Comparison of ENCODE assay signal across 8 mouse cellular contexts in genomic region chr8:3330662-3331061, GRCm38 (mm10). TPM values are rescaled to one million over a fixed set of nuclear protein-coding genes. Genes with fewer than 3 reads are reported as not detected.
DNase-seq lines count a peak whose midpoint lies in the region; ATAC-seq and TF ChIP-seq lines count a peak whose summit lies in the region.

No protein-coding gene starts in this region.

- no peak for TF ChIP-seq EP300 in liver, embryonic 14.5 days (IDR thresholded peaks at IDR 0.05; ENCODE audit: low read depth)

- H3K4me3 ChIP-seq in gastrocnemius, adult 2 months, result no peak overlapping the region
- no peak overlapping the region for H3K4me3 ChIP-seq in hindbrain, embryonic 16.5 days (ENCODE audit: low read length)
- H3K4me3 ChIP-seq in liver, embryonic 14.5 days (ENCODE audit: insufficient read depth in 1 of 2, low read depth in 2 of 2, low read length in 2 of 2), result no peak overlapping the region

- peak; percentile 60; the same call in 1 of the 2 replicates for ATAC-seq in hindbrain, embryonic 16.5 days
- ATAC-seq in liver, embryonic 14.5 days (ENCODE audit: insufficient read depth), result no peak

- no peaks in the 10 kb centered on the region for H3K27me3 ChIP-seq in hindbrain, embryonic 16.5 days (replicated peaks; ENCODE audit: control insufficient read depth, insufficient read depth, low read length)
- H3K27me3 ChIP-seq in liver, embryonic 14.5 days (ENCODE audit: control insufficient read depth, insufficient read depth, low read length), result no peaks in the 10 kb centered on the region

- no peak for DNase-seq in gastrocnemius, adult 2 months
- DNase-seq in gastrocnemius, postnatal 36 days, result no peak
- DNase-seq in urinary bladder, postnatal 14 days (ENCODE audit: low spot score), result peak; percentile 47
- no peak for DNase-seq in urinary bladder, postnatal 4 days (ENCODE audit: low spot score in 2 of 2)
- peak; percentile 15 to 52 for DNase-seq in cerebellum, postnatal 36 days
- DNase-seq in liver, embryonic 14.5 days (ENCODE audit: low read depth in 3 of 3, low spot score in 3 of 3), result peak in 1 of 3 experiments; percentile 22
- peak; percentile 37 for DNase-seq in right cerebral cortex, postnatal 14 days

- no peaks in the 10 kb centered on the region for H3K9me3 ChIP-seq in hindbrain, embryonic 16.5 days (ENCODE audit: control insufficient read depth, low read length)
- no peaks in the 10 kb centered on the region for H3K9me3 ChIP-seq in liver, embryonic 14.5 days (ENCODE audit: control insufficient read depth, low read length)

- no peak overlapping the region for H3K27ac ChIP-seq in gastrocnemius, adult 2 months
- H3K27ac ChIP-seq in hindbrain, embryonic 16.5 days (ENCODE audit: low read depth, low read length), result no peak overlapping the region
- no peak overlapping the region for H3K27ac ChIP-seq in liver, embryonic 14.5 days

- H3K4me1 ChIP-seq in hindbrain, embryonic 16.5 days (ENCODE audit: control insufficient read depth, insufficient read depth, low read depth, low read length), result no peaks in the 10 kb centered on the region
- 0 out of 4 replicates have a peak, but pooled peaks cover 0 to 2% of the 10 kb centered on the region in 2 experiments for H3K4me1 ChIP-seq in liver, embryonic 14.5 days (replicated peaks; ENCODE audit: control insufficient read depth in 2 of 2, insufficient read depth in 2 of 2, low read length in 1 of 2)

- no peak overlapping the region for H3K9ac ChIP-seq in hindbrain, embryonic 16.5 days (ENCODE audit: low read depth, low read length)
- H3K9ac ChIP-seq in liver, embryonic 14.5 days (replicated peaks), result no peak overlapping the region

- H3K4me2 ChIP-seq in hindbrain, embryonic 16.5 days (ENCODE audit: low read length), result no peak overlapping the region
- H3K4me2 ChIP-seq in liver, embryonic 14.5 days (ENCODE audit: low read depth), result no peak overlapping the region

- peak; percentile 74 for TF ChIP-seq CTCF in gastrocnemius, adult 2 months (IDR thresholded peaks at IDR 0.05)
- TF ChIP-seq CTCF in liver, embryonic 14.5 days (IDR thresholded peaks at IDR 0.05; ENCODE audit: low read depth), result peak; percentile 87

- H3K36me3 ChIP-seq in hindbrain, embryonic 16.5 days (ENCODE audit: control insufficient read depth, insufficient read depth, low read length), result no peaks in the 10 kb centered on the region
- H3K36me3 ChIP-seq in liver, embryonic 14.5 days (replicated peaks; ENCODE audit: control insufficient read depth, insufficient read depth, low read depth), result no peaks in the 10 kb centered on the region

- WGBS in hindbrain, embryonic 16.5 days, result 45% methylated on average over 6 of the region's 6 CpGs
- WGBS in liver, embryonic 14.5 days (ENCODE audit: insufficient replicate concordance), result 50% methylated on average over 6 of the region's 6 CpGs

- intact Hi-C loops in gastrocnemius, adult 2 months (cut with DNase I), result loop anchor here (1.0 kb wide), 1 partner anchor 150 kb away; no protein-coding TSS in a partner anchor
- intact Hi-C loops in gastrocnemius, postnatal 36 days (cut with DNase I), result loop anchor here (10.0 kb wide), 1 partner anchor 156 kb away; no protein-coding TSS in a partner anchor

RNA-seq across cellular contexts. Expression of gene A430078G23Rik, which starts 22.6 kb away (rescaled TPM):
- total RNA-seq in gastrocnemius, adult 2 months (2021), result not detected
- under 1 TPM in 1 of 2 experiments, not detected in 1; 0.28 TPM for total RNA-seq in gastrocnemius, postnatal 36 days (2021)
- not detected in 2 replicates for polyA plus RNA-seq in hindbrain, embryonic 16.5 days (2015; fragmentation: Nextera tagmentation; extraction: Ambion mirVana)
- polyA plus RNA-seq in liver, embryonic 14.5 days (2012; rRNA removed), result 0.31 and 0.33 TPM in 2 replicates
- polyA plus RNA-seq in liver, embryonic 14.5 days (2014; fragmentation: Nextera tagmentation; extraction: Ambion mirVana), result 0.36 and 0.85 TPM in 2 replicates

RNA-seq across cellular contexts. Expression of gene Insr, which starts 51.2 kb away (rescaled TPM):
- total RNA-seq in gastrocnemius, adult 2 months (2021), result 10 to 100 TPM; 54.4 to 63.5 TPM
- total RNA-seq in gastrocnemius, postnatal 36 days (2021), result 10 to 100 TPM; 49.0 to 62.6 TPM
- 51.2 and 53.4 TPM in 2 replicates for polyA plus RNA-seq in hindbrain, embryonic 16.5 days (2015; fragmentation: Nextera tagmentation; extraction: Ambion mirVana)
- 3.9 and 4.4 TPM in 2 replicates for polyA plus RNA-seq in liver, embryonic 14.5 days (2012; rRNA removed)
- polyA plus RNA-seq in liver, embryonic 14.5 days (2014; fragmentation: Nextera tagmentation; extraction: Ambion mirVana), result 9.2 and 12.5 TPM in 2 replicates

Comparison
In these comparisons a context has a peak if more than half of its experiments do, and no peak if none do; other contexts are left out.
1. DNase-seq: peak in urinary bladder, postnatal 14 days (single experiment), cerebellum, postnatal 36 days (2 of 2) and right cerebral cortex, postnatal 14 days (single experiment); none in gastrocnemius, adult 2 months (single experiment), gastrocnemius, postnatal 36 days (0 of 2) and urinary bladder, postnatal 4 days (0 of 2).